21 mouse cellular contexts compared by ENCODE assay signal in genomic region chr11:32671480-32671879, GRCm38 (mm10). TPM values are rescaled to one million over a fixed set of nuclear protein-coding genes. Genes with fewer than 3 reads are reported as not detected.
A peak's percentile ranks its signal among the peaks of the same experiment; 100 is the strongest.
DNase-seq lines count a peak whose midpoint lies in the region; ATAC-seq lines count a peak whose summit lies in the region.
"Had no signal": no experiment of that assay in that cellular context is flagged by ENCODE, and none has a peak within 500 bp of the region (broad histone marks: within the 10 kb centered on the region; RNA-seq: fewer than 3 reads in every experiment).

No protein-coding gene starts in this region.

- H3K4me2 ChIP-seq in liver, embryonic 12.5 days, result peak overlapping the region; percentile 23
- H3K4me2 ChIP-seq: forebrain, embryonic 15.5 days; intestine, embryonic 15.5 days; limb, embryonic 13.5 days; lung, embryonic 14.5 days; midbrain, embryonic 15.5 days had no signal

- H3K36me3 ChIP-seq in liver, embryonic 12.5 days, result 0 out of 2 replicates have a peak, but pooled peaks cover 4% of the 10 kb centered on the region
- H3K36me3 ChIP-seq: forebrain, embryonic 15.5 days; hindbrain, embryonic 10.5 days; intestine, embryonic 15.5 days; midbrain, embryonic 15.5 days had no signal

- no peak overlapping the region for H3K4me3 ChIP-seq in liver, embryonic 12.5 days
- H3K4me3 ChIP-seq: erythroblast, embryonic 14.5 days; forebrain, embryonic 15.5 days; hindbrain, embryonic 10.5 days; intestine, embryonic 15.5 days; limb, embryonic 13.5 days; midbrain, embryonic 15.5 days had no signal

- no peak overlapping the region for H3K27ac ChIP-seq in liver, embryonic 12.5 days
- H3K27ac ChIP-seq: forebrain, embryonic 15.5 days; hindbrain, embryonic 10.5 days; intestine, embryonic 15.5 days; kidney, postnatal 0 days; limb, embryonic 13.5 days; midbrain, embryonic 15.5 days had no signal

- peak overlapping the region; percentile 10; the same call in 1 of the 2 replicates for H3K9ac ChIP-seq in liver, embryonic 12.5 days
- H3K9ac ChIP-seq: forebrain, embryonic 15.5 days; intestine, embryonic 15.5 days; limb, embryonic 13.5 days; lung, embryonic 14.5 days; midbrain, embryonic 15.5 days had no signal

- WGBS in liver, embryonic 12.5 days (ENCODE audit: insufficient replicate concordance), result 60% methylated on average over 4 of the region's 4 CpGs

- H3K9me3 ChIP-seq in liver, embryonic 12.5 days (replicated peaks), result no peaks in the 10 kb centered on the region
- H3K9me3 ChIP-seq: forebrain, embryonic 15.5 days; hindbrain, embryonic 10.5 days; intestine, embryonic 15.5 days; limb, embryonic 13.5 days; midbrain, embryonic 15.5 days had no signal

- peaks cover 37% of the 10 kb centered on the region for H3K4me1 ChIP-seq in liver, embryonic 12.5 days
- H3K4me1 ChIP-seq: intestine, embryonic 15.5 days; midbrain, embryonic 15.5 days had no signal

- no peaks in the 10 kb centered on the region for H3K27me3 ChIP-seq in liver, embryonic 12.5 days (replicated peaks)
- H3K27me3 ChIP-seq: CH12.LX; forebrain, embryonic 15.5 days; intestine, embryonic 15.5 days; limb, embryonic 13.5 days; midbrain, embryonic 15.5 days had no signal

- ATAC-seq in liver, embryonic 12.5 days, result no peak
- ATAC-seq in monocyte, adult 5-6 weeks (replicated peaks; ENCODE audit: insufficient number of reproducible peaks, low FRiP score, low TSS enrichment, poor library complexity, severe bottlenecking), result peak; percentile 56; the same call in 1 of the 2 replicates
- ATAC-seq: forebrain, embryonic 15.5 days; intestine, embryonic 15.5 days; midbrain, embryonic 15.5 days had no signal

- peak; percentile 33 for DNase-seq in ES-CJ7 (ENCODE audit: low read depth, low spot score)
- DNase-seq in ZHBTc4 (ENCODE audit: low read depth, low spot score), result peak; percentile 37
- DNase-seq in adrenal gland, postnatal 25 days, result no peak
- no peak for DNase-seq in adrenal gland, postnatal 36 days
- no peak for DNase-seq in cerebellum, postnatal 36 days
- no peak for DNase-seq in thymus, postnatal 25 days
- DNase-seq: cerebellum, postnatal 25 days; heart, adult 18-20 months; lung, embryonic 14.5 days; lung, postnatal 4 days; thymus, postnatal 4 days had no signal

RNA-seq across cellular contexts. Expression of gene Fbxw11, which starts 29.0 kb away (rescaled TPM):
- 34.5 and 36.0 TPM in 2 replicates for polyA plus RNA-seq in liver, embryonic 12.5 days (2016; fragmentation: Nextera tagmentation; extraction: Ambion mirVana)
- total RNA-seq in monocyte, adult 5-6 weeks (2017), result 57.1 to 117 TPM (median 73.5 TPM) in 3 replicates
- 87.7 and 113 TPM in 2 replicates for total RNA-seq in adrenal gland, postnatal 25 days (2021)
- 100 to 1,000 TPM; 107 to 111 TPM for total RNA-seq in adrenal gland, postnatal 36 days (2021)

Comparison
In these comparisons a context has a peak if more than half of its experiments do, and no peak if none do; other contexts are left out.
1. DNase-seq: peak in ES-CJ7 (single experiment) and ZHBTc4 (single experiment); none in adrenal gland, postnatal 25 days (single experiment), adrenal gland, postnatal 36 days (0 of 2), cerebellum, postnatal 36 days (0 of 2) and thymus, postnatal 25 days (single experiment).